Mouse (Mus musculus): ENCODE measurements around the gene Coa4. TPM values are rescaled to one million over a fixed set of nuclear protein-coding genes. Genes with fewer than 3 reads are reported as not detected.

The Coa4 gene
- total RNA-seq, 2 experiments from 2014 or later, result 8.9 to 9.0 TPM

DNA sequence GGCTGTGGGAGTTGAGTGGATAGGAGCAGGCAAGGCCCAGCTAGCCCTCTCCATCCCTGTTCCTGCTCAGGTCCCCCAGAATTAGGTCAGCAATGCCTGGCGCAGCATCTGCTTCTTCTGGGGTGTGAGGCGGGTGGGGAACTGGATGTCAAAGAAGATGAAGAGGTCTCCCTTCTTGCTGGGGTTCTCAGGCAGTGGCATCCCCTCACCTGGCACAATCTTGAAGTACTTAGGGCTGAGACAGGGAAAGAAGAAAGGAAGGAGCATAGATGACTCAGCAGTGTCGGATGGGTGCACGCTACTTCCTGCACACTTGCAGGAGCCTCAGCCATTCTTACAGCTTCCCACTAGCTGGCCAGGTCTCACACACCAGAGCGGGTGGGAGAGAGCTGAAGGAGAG, 33.8 kb upstream of the Coa4 start:
- no peak for DNase-seq
- intact Hi-C loops (cut with DNase I), result no loop called here

DNA sequence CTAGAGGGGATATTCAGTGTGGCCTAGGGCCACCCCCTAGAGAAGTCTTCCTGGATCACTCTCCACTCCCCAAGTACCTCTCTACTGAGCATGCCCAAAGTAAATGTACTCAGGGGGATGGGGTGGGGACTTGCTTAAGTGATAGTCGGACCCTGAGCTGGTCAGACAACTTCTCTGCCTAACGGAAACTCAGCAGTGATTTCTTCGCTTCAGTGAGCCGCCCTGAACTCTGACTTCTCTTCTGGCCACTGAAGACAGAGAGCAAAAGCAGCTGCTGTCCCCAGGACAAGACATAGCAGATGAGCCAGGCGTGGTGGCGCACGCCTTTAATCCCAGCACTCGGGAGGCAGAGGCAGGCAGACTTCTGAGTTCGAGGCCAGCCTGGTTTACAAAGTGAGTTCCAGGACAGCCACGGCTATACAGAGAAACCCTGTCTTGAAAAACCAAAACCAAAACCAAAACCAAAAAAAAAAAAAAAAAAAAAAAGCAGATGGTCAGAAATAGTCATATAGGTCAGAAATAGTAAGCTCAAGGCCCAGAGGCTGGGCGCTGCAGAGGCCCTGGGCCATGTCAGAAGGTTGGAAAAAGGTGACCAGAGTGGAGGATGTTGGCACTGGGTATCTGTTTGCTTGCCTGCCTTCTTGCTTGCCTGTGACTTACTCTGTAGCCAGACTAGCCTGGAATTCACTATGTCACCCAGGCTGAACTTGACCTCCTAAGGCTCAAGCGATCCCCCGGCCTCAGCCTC, 32.0 kb upstream of the Coa4 start:
- intact Hi-C loops (cut with DNase I), result no loop called here
- DNase-seq, result no peak

DNA sequence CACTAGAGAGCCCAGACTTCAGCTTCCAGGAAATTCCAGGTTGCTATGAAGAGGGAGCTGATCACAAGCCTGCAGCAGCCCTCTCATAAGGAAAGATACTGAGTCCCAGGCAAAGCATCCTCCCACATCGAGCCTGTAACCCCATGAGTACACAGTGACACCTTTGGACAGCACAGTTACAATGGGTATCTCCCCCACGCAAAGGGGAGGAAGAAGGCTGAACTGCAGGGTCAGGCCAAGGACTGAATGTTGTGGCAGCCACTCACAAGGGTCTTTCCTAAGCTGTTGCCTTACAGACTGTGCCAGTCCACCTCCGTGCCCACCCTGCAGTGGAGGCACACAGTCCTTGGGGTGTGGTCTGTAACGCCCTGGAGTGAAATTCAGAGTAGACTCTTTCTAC, 30.4 kb upstream of the Coa4 start:
- intact Hi-C loops (cut with DNase I), result no loop called here
- DNase-seq, result no peak

DNA sequence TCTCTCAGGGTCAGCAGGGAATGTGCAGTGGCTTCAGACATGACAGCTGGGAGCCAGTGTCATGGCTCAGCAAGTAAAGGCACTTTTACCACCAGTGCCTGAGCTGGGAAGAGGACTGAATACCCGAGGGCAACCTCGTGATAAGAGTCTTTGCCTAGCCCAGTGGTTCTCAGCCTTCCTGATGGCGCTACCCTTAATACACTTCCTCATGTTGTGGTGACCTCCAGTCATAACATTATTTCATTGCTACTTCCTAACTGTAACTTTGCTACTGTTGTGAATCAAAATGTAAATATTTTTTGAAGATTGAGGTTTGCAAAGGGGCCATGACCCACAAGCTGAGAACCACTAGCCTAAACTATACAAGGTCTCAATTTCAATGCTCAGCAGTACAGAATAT, 28.2 kb upstream of the Coa4 start:
- no peak for DNase-seq
- intact Hi-C loops (cut with DNase I), result no loop called here

DNA sequence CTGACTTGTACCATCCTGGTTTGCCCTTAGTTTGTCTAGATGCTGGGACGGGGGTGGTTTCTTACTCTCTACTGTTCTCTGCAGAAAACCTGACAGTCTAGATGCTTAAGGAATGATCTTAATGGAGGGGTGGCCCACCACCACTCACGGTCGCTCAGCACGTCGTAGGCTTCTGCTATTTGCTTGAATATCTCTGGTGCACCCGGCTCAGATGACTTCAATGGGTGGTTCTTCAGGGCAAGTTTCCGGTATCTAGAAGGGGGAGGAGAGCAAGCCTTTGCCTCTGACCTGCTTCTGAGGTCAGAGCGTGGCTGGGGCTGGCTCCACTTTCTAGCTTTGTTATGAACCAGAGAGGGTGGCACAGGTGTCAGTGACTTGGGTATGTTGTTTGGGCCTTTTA, 25.3 kb upstream of the Coa4 start:
- intact Hi-C loops (cut with DNase I), result no loop called here
- no peak for DNase-seq

DNA sequence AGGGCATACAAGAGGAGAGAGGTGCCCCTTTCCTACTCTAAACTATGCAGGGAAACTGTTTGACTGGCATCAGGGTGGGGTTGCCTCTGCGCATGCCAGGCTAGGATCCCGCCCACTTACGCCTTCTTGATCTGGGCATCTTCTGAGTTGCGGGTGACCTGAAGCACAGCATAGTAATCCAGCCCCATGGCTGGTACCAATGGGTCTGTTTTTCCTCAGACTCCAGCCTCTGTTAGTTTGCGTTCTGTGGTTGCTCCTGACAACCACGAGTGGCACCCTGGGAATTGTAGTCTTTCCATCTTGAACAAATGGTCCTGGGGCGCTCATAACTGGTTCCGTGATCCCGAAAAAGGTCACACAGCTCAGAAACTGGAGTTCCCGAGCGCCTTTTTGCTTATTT, 22.3 kb upstream of the Coa4 start, which contains the start of gene Dnajb13:
Dnajb13 (minus strand) TSS at position 388 of the 400 bp plus-strand sequence.
- no peak for DNase-seq
- intact Hi-C loops (cut with DNase I), result no loop called here

DNA sequence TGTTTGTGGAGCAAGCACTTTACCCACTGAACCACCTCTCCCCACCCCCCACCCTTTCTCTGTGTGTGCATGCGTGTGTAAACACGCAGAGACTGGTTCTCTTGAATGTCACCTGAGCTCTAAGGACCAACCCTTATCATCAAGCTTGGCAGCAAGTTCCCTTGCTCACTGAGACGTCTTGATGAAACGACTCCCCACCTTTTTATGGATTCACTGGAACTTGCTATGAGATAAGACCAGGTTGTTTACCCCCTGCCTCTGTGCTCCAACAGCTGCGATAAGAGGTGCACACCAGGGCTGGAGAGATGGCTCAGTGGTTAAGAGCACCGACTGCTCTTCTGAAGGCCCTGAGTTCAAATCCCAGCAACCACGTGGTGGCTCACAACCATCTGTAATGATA, 16.7 kb upstream of the Coa4 start:
- intact Hi-C loops (cut with DNase I), result loop anchor here (10.0 kb wide), 2 partner anchors 145 to 345 kb away; partner anchors contain the start of genes Plekhb1 and Relt
- DNase-seq, result no peak

DNA sequence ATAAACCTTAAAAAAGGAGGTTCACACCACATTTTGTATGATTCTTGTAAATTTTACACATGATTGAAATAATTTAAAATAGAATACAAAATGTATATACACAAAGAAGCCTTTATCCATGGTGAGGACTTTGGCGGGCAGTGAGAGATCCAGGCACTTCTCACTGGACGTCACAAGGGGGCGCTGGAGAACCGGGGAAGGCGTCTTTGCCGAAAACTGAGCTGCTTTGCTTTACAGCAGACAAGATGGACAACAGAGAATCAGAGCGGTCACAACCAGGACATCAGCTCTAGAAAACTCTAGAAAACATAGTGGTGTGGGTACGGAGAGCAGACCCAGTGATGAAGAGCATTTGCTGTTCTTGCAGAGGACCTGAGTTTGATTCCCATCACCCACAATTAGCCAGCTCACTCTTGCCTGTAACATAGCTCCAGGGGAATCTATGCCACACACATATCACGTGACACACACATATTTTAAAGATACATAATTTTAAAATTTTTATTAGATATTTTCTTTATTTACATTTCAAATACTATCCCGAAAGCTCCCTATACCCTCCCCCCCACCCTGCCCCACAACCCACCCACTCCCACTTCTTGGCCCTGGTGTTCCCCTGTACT, 16.1 kb upstream of the Coa4 start:
- intact Hi-C loops (cut with DNase I), result loop anchor here (10.0 kb wide), 2 partner anchors 144 to 344 kb away; partner anchors contain the start of genes Plekhb1 and Relt
- DNase-seq, result peak; percentile 83

DNA sequence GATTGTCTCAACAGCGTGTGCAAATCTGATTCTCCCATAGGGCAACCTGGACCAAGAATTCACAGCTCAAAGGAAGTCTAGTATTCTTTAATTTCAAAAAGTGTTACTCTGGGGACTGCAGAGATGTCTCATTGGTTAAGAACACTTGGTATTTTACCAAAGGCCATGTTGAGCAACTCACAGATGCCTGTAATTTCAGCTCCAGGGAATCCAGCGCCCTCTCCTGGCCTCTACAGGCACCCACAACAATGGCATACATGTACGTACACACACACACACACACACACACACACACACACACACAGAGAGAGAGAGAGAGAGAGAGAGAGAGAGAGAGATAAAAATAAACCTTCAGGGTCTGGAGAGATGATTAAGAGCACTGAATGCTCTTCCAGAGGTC, 14.6 kb upstream of the Coa4 start:
- intact Hi-C loops (cut with DNase I), result loop anchor here (10.0 kb wide), 2 partner anchors 143 to 343 kb away; partner anchors contain the start of genes Plekhb1 and Relt
- DNase-seq, result no peak

DNA sequence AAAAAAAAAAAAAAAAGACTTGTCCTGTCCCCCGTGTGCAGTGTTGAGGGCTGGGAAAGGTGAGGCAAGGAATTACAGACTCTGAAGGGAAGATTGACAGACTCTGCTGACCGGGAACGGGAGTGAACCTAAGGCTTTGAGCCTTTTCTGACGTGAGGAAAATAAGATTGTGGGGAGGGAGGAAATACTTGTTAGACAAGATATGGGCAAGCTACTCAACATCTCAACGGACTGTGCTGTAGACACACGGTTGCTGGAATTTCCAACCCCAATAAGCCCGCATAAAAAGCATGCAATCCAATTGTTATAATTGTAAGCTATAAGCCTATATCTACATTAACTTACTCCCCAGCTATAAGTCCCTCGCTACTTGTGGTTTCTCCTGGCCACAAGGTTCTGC, 12.2 kb upstream of the Coa4 start:
- intact Hi-C loops (cut with DNase I), result loop anchor here (10.0 kb wide), 2 partner anchors 140 to 340 kb away; partner anchors contain the start of genes Plekhb1 and Relt
- no peak for DNase-seq

DNA sequence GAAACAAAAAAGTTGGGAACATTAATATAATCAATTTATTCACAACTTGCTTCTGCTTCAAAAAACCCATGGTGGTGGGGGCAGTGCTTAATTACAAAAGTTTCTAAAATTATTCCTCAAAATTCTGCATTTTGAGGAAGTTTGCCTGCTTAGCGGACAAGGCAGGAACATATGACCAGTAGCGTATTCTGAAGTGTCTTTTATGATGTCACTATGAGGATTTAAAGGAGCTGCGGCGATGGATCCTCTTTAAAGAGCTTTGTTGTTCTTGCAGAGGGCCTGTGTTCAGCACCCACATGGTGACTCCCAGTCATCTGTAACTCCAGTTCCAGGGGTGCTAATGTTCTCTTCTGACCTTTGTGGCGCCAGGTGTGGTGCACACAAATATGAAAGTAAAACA, 6.1 kb upstream of the Coa4 start:
- intact Hi-C loops (cut with DNase I), result no loop called here
- no peak for DNase-seq

DNA sequence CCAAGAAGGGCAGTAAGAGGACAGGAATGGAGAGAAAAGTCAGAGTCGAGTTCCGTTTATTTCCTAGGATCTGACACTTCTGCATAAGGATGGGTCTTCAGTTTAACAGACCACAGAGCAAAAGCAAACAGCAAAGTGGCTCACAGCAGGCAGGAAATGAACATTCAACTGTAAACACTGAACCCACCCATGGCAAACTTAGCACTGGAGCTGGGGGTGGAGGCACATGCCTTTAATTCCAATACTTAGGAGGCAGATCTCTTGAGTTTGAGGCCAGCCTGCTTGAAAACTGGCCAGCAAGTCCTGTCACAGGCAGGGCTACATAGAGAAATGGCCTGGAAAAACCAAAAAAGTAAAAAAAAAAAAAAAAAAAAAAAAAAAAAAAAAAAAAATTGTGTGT, 3.4 kb upstream of the Coa4 start:
- no peak for DNase-seq
- intact Hi-C loops (cut with DNase I), result no loop called here

DNA sequence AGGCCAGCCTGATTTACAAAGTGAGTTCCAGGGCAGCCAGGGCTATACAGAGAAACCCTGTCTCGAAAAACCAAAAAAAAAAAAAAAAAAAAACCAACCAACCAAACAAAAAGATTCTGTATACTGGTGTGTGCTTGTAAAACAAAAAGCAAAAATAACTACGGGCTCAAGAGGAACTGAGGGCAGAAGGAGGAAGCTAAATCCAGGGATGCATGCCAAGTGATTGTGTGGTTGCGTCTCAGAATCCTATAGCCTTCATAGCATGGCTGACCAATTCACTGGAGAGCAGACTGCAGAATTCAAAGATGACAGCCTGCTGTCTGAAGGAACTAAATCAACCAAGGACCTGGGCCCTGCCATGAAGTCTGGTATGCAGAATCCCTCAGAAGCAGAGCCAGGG, 2.7 kb upstream of the Coa4 start:
- intact Hi-C loops (cut with DNase I), result no loop called here
- DNase-seq, result no peak

DNA sequence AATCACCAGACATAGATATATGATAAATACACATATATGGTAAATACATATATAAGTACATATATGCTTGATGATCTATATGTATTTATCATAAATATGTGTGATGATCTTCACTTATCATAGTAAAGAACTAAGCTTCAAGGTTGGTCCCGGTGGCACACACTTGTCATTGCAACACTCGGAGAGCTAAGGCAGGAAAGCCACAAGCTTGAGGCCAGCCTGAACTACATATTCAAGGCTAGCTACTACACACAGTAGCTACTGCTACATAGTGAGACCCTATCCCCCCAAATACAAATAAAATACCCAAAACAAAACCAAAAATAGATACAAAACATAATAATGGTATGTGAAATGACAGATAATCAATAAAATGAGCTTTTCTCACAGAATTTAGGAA, 1.0 kb upstream of the Coa4 start:
- intact Hi-C loops (cut with DNase I), result no loop called here

DNA sequence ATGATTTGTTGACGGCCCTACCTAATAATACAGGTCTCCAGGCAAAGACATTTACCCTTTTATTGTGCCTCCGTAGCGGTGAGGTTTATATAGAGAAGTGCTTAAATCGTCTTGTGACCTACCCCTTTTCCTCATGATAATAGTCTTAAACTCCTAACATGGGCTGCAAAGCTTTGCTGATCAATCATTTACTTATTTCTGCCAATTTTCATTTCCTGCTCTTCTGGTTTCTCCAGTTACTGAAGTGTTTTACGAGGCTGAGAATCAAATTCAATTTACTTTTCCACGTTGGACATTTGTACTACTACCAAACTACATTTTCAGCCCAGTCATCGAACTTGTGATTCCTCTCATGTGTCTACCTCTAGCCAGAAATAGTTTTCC, 640 bp downstream of the Coa4 start:
- intact Hi-C loops (cut with DNase I), result no loop called here
- DNase-seq, result no peak

More for the DNA sequence above, 1.0 kb upstream of the Coa4 start:
- DNase-seq, result no peak

DNA sequence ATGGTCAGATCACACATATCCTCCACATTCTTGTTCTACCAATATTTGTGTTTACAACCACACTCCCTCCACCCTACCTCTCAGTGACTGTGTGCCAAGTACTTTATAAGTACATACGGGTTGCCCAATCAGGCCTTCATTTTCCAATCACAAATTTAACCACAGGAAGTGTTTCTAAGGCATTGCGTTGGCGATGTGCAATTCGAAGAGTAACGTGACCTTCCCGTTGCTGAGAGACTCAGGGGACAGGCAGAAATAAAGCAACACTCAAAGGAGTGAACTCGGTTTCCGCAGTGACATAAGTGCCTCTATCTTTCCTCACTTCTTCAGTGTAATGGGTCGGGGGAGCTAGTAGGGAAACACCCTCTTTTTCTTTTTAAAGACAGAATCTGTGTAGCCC, 2.6 kb downstream of the Coa4 start:
- intact Hi-C loops (cut with DNase I), result no loop called here

DNA sequence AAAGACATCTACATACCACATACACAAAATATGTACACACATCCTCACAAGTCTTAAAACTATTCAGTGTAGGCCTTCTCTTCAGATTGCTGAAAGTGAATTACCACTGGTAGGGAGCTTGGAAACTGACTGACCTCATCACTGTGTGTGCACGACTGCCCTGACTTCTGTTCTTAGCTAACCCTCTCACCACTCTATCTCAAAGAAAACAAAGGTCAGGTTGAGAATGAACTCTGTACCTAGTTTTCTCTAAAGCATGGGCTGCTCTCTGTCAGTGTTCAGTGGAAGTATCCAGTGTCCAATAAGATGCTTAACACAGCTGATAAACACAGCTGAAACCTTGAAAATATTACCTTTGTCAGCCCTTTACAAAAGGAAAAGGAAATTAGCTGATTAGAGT, 7.6 kb downstream of the Coa4 start:
- intact Hi-C loops (cut with DNase I), result no loop called here
- no peak for DNase-seq

More for the DNA sequence above, 2.6 kb downstream of the Coa4 start:
- DNase-seq, result no peak

DNA sequence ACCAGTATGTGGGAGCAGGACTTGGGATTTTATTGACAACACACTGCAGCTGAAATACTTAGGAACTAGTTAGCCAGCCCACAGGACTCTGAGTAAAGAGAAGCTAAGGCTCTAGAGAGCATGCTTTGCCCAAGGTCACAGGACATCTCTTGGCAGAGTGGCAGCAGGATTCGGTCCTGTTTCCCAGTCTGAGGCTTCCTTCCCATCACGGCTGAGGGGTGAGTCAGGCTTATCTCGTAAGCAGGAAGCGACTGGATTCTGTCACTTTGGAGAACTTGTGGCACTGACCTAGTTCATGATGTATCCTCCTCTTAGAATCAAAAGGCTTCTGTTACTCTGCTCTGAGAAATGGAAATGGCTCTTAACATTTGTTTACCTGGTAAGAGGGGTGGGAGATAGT, 10.8 kb downstream of the Coa4 start:
- intact Hi-C loops (cut with DNase I), result no loop called here
- no peak for DNase-seq

DNA sequence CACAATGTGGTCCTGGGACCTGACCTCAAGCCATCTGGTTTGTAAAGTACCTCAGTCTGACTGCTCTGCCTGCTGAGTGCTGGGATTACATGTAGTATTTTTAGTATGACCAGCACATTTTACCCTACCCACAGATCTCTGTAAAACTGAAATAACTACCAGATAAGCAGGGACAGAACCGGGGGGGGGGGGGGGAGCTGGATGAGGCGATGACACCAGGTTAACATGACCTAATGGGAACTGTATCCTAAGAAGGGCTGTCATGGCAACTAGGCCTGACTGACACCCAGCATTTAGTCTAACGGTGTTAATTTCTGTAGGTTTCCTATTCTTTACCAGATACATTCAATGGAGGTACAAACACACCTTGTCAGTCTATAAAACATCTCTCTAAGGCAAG, 12.9 kb downstream of the Coa4 start:
- no peak for DNase-seq
- intact Hi-C loops (cut with DNase I), result no loop called here

DNA sequence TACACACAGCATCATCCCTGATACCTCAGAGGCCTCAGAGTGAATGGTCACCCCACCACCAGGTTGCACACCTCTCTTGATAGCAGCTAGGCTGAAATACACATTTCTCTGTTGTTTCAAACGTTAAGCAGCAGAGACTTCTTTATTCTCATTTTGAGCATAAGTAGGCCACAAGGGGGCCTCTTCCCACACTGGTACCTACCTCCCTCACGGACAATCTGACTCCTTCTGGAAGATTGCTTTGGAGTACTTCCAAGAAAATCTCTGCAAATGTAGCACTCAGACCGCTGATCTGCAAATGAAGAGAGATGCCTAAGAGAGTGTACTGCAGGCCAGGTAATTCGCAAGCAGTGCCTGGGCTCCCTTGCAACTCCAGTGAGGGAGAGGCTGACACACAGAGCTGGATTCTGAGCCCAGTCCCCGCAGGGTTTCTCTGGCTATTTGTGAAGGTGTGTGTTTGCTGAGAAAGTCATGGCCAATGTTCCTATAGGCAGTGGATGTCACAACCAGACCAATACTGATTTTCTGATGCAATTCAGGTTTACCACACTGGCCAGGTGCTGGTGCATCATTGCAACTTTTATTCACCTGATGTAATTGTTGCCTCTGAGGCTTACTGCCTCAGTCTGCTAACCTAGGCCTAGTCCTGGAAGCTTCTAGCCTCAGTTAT, 13.6 kb downstream of the Coa4 start:
- intact Hi-C loops (cut with DNase I), result no loop called here

DNA sequence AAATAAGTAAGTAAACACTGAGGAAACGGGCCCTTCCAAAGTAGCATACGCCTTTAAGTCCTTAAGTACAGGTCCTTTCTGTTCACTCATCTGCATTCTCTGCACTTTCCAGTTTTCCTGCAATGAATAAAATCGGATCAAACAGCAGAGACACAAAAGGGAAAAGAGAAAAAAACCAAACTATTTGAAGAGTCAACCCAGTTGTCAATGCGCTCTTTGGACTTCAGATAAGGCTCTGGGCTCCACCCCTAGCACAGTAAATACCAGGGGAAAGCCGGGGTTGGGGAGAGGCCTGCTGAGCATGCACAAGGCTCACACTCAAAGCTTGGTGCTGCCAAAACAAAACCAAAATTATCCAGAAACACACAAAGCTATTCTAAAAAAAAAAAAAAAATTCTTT, 18.1 kb downstream of the Coa4 start:
- no peak for DNase-seq
- intact Hi-C loops (cut with DNase I), result no loop called here

More for the DNA sequence above, 13.6 kb downstream of the Coa4 start:
- peak; percentile 36 for DNase-seq
